Mouse (Mus musculus): ENCODE measurements around the gene Il1r1. TPM values are rescaled to one million over a fixed set of nuclear protein-coding genes. Genes with fewer than 3 reads are reported as not detected.
A peak's percentile ranks its signal among the peaks of the same experiment; 100 is the strongest.

Il1r1 gene
- polyA plus RNA-seq, 1 experiment from 2014 or later, result 1.3 TPM

GRCm38 (mm10) chr1:40233217-40233616 is 8.3 kb downstream of the Il1r1 start:
- H3K9me3 ChIP-seq, result no peaks in the 10 kb centered on the region

DNA sequence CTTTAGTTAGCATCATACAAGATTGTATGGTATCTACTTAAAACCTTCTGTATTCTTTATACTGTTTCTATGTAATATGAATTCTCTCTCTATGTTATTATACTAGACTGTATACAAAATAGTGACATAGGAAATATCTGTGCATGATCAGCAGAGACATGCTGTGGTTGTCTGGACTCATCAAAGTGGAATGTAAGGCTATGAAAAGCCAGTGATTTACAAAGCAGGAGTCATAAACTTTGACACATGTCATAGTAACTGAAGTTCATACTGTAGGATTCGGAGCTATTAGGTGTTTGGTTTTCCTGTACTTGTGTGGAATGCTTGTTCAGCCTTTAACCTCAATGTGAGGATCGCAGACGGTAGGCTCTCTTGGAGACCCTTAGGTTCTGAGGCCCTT is 8.7 kb downstream of the Il1r1 start:
- no peak for ATAC-seq (ENCODE audit: low read depth)
- no peaks in the 10 kb centered on the region for H3K36me3 ChIP-seq
- no peaks in the 10 kb centered on the region for H3K9me3 ChIP-seq
- no peak overlapping the region for H3K27ac ChIP-seq (replicated peaks)
- H3K4me3 ChIP-seq, result no peak overlapping the region
- H3K9ac ChIP-seq, result no peak overlapping the region
- H3K27me3 ChIP-seq, result no peaks in the 10 kb centered on the region
- H3K4me1 ChIP-seq (replicated peaks), result 0 out of 2 replicates have a peak, but pooled peaks cover 4% of the 10 kb centered on the region
- WGBS, result 78% methylated on average over 3 of the region's 3 CpGs
- H3K4me2 ChIP-seq, result no peak overlapping the region

More at GRCm38 (mm10) chr1:40233217-40233616, 8.3 kb downstream of the Il1r1 start:
- H3K4me1 ChIP-seq (replicated peaks), result 0 out of 2 replicates have a peak, but pooled peaks cover 4% of the 10 kb centered on the region
- ATAC-seq (ENCODE audit: low read depth), result no peak
- 72% methylated on average over 7 of the region's 7 CpGs for WGBS
- H3K4me2 ChIP-seq, result no peak overlapping the region
- H3K27me3 ChIP-seq, result no peaks in the 10 kb centered on the region
- no peak overlapping the region for H3K27ac ChIP-seq (replicated peaks)
- H3K36me3 ChIP-seq, result no peaks in the 10 kb centered on the region
- H3K4me3 ChIP-seq, result no peak overlapping the region
- H3K9ac ChIP-seq, result no peak overlapping the region

GRCm38 (mm10) chr1:40235597-40236249 is 10.8 kb downstream of the Il1r1 start:
- Histone ChIP-seq H3K36me3 (no peaks in the 10 kb centered on the region), H3K9ac (no peak overlapping the region), H3K4me3 (no peak overlapping the region), H3K27me3 (no peaks in the 10 kb centered on the region), H3K4me2 (no peak overlapping the region), H3K27ac (replicated peaks) (no peak overlapping the region), H3K9me3 (no peaks in the 10 kb centered on the region), H3K4me1 (replicated peaks) (0 out of 2 replicates have a peak, but pooled peaks cover 4% of the 10 kb centered on the region)
- ATAC-seq (ENCODE audit: low read depth), result no peak
- 87% methylated on average over 5 of the region's 5 CpGs for WGBS

- no peaks in the 10 kb centered on the region for H3K36me3 ChIP-seq
- ATAC-seq (ENCODE audit: low read depth), result peak; percentile 43; the same call in 1 of the 2 replicates
- no peak overlapping the region for H3K4me3 ChIP-seq
- H3K9ac ChIP-seq, result no peak overlapping the region
- no peak overlapping the region for H3K4me2 ChIP-seq
- H3K9me3 ChIP-seq, result no peaks in the 10 kb centered on the region
- H3K4me1 ChIP-seq (replicated peaks), result 0 out of 2 replicates have a peak, but pooled peaks cover 4% of the 10 kb centered on the region
- no peaks in the 10 kb centered on the region for H3K27me3 ChIP-seq
- WGBS, result 54% methylated on average over 6 of the region's 6 CpGs
- no peak overlapping the region for H3K27ac ChIP-seq (replicated peaks)
Measured at GRCm38 (mm10) chr1:40236694-40237093, 11.8 kb downstream of the Il1r1 start.

DNA sequence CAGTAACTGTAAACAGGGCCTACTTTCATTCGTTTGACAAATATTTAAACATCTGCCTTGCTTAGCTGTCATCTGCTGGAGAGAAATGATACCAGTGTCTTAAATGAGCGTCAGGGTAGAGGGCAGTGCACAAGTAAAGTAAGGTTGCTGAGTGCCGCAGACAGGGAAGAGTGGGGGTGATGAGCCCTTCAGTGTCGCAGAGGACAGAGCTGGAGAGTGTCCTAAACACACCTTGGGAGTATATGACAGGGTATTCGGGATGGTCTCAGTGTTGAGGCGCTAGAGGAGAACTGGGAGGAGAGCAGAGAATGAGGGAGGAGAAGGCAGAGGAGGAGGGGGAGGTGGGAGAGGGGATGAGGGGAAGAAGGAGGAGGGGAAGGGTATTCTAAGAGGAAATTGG is 12.2 kb downstream of the Il1r1 start:
- Histone ChIP-seq H3K4me3 (no peak overlapping the region), H3K27ac (replicated peaks) (no peak overlapping the region), H3K27me3 (no peaks in the 10 kb centered on the region), H3K9ac (no peak overlapping the region), H3K4me2 (no peak overlapping the region), H3K4me1 (replicated peaks) (0 out of 2 replicates have a peak, but pooled peaks cover 4% of the 10 kb centered on the region), H3K36me3 (no peaks in the 10 kb centered on the region), H3K9me3 (no peaks in the 10 kb centered on the region)
- no peak for ATAC-seq (ENCODE audit: low read depth)
- 70% methylated on average over 6 of the region's 6 CpGs for WGBS

GRCm38 (mm10) chr1:40240353-40241092 is 15.6 kb downstream of the Il1r1 start:
- Histone ChIP-seq H3K9ac (no peak overlapping the region), H3K27ac (replicated peaks) (no peak overlapping the region), H3K27me3 (no peaks in the 10 kb centered on the region), H3K4me2 (no peak overlapping the region), H3K4me1 (replicated peaks) (0 out of 2 replicates have a peak, but pooled peaks cover 4% of the 10 kb centered on the region), H3K4me3 (no peak overlapping the region), H3K36me3 (no peaks in the 10 kb centered on the region), H3K9me3 (no peaks in the 10 kb centered on the region)
- ATAC-seq (ENCODE audit: low read depth), result no peak
- WGBS, result 90% methylated on average over 9 of the region's 9 CpGs

GRCm38 (mm10) chr1:40242717-40243116 is 17.8 kb downstream of the Il1r1 start:
- Histone ChIP-seq H3K4me2 (no peak overlapping the region), H3K27me3 (no peaks in the 10 kb centered on the region), H3K4me1 (replicated peaks) (no peaks in the 10 kb centered on the region), H3K4me3 (no peak overlapping the region), H3K9me3 (no peaks in the 10 kb centered on the region), H3K27ac (replicated peaks) (no peak overlapping the region), H3K9ac (no peak overlapping the region), H3K36me3 (no peaks in the 10 kb centered on the region)
- ATAC-seq (ENCODE audit: low read depth), result no peak
- 93% methylated on average over 1 of the region's 1 CpGs for WGBS

GRCm38 (mm10) chr1:40243561-40243998 is 18.7 kb downstream of the Il1r1 start:
- no peak overlapping the region for H3K4me3 ChIP-seq
- H3K27ac ChIP-seq (replicated peaks), result no peak overlapping the region
- no peak overlapping the region for H3K9ac ChIP-seq
- no peaks in the 10 kb centered on the region for H3K4me1 ChIP-seq (replicated peaks)
- H3K36me3 ChIP-seq, result no peaks in the 10 kb centered on the region
- 74% methylated on average over 3 of the region's 3 CpGs for WGBS
- no peaks in the 10 kb centered on the region for H3K9me3 ChIP-seq
- no peak for ATAC-seq (ENCODE audit: low read depth)
- H3K27me3 ChIP-seq, result no peaks in the 10 kb centered on the region
- H3K4me2 ChIP-seq, result no peak overlapping the region

GRCm38 (mm10) chr1:40250425-40250824 is 25.5 kb downstream of the Il1r1 start:
- Histone ChIP-seq H3K9me3 (no peaks in the 10 kb centered on the region), H3K27me3 (no peaks in the 10 kb centered on the region), H3K36me3 (no peaks in the 10 kb centered on the region), H3K4me1 (replicated peaks) (no peaks in the 10 kb centered on the region), H3K9ac (no peak overlapping the region), H3K4me2 (no peak overlapping the region), H3K4me3 (no peak overlapping the region), H3K27ac (replicated peaks) (no peak overlapping the region)
- 62% methylated on average over 4 of the region's 4 CpGs for WGBS
- ATAC-seq (ENCODE audit: low read depth), result no peak

DNA sequence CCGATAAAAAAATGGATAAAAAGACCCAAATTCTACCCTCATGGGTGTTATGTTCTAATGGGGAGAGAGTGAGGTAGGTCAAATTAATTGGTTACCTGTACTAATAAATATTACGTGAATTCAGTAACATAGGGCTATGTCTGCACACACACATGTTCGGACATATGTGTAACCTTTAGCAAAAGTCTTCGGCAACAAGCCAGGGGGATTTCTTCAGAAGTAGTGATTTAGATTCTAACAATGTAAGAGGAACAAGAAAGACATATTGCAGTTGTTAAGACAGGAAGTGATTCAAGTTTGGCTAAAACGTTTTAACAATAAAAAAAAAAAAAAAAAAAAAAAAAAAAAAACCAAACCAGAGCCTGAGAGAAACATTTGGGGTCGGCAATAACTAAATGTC is 27.6 kb downstream of the Il1r1 start:
- no peak overlapping the region for H3K4me2 ChIP-seq
- no peaks in the 10 kb centered on the region for H3K27me3 ChIP-seq
- H3K9ac ChIP-seq, result no peak overlapping the region
- no peaks in the 10 kb centered on the region for H3K9me3 ChIP-seq
- no peak overlapping the region for H3K4me3 ChIP-seq
- ATAC-seq (ENCODE audit: low read depth), result no peak
- 90% methylated on average over 6 of the region's 6 CpGs for WGBS
- no peaks in the 10 kb centered on the region for H3K4me1 ChIP-seq (replicated peaks)
- no peaks in the 10 kb centered on the region for H3K36me3 ChIP-seq
- H3K27ac ChIP-seq (replicated peaks), result no peak overlapping the region

DNA sequence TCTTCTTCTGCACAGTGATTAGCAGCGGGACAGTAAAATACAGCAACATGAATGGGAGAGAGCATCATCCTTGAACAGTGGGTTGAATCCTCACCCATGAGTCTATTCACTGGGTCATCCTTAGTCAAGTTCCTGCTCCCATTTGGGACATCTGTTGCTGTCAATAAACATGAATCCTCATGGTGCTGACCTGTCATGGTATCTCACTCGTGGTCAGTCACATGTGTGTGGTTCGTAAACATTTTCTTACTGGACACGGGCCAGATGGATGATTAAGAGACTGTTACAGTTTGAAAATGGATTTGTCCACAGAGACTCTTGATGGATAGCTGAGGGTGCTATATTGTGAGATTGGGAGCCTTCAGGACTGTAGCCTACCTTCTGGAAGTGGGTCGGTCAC is 29.1 kb downstream of the Il1r1 start:
- Histone ChIP-seq H3K9ac (no peak overlapping the region), H3K27ac (replicated peaks) (no peak overlapping the region), H3K4me3 (no peak overlapping the region), H3K4me1 (replicated peaks) (no peaks in the 10 kb centered on the region), H3K4me2 (no peak overlapping the region), H3K9me3 (no peaks in the 10 kb centered on the region), H3K27me3 (no peaks in the 10 kb centered on the region), H3K36me3 (no peaks in the 10 kb centered on the region)
- 87% methylated on average over 5 of the region's 5 CpGs for WGBS
- no peak for ATAC-seq (ENCODE audit: low read depth)

DNA sequence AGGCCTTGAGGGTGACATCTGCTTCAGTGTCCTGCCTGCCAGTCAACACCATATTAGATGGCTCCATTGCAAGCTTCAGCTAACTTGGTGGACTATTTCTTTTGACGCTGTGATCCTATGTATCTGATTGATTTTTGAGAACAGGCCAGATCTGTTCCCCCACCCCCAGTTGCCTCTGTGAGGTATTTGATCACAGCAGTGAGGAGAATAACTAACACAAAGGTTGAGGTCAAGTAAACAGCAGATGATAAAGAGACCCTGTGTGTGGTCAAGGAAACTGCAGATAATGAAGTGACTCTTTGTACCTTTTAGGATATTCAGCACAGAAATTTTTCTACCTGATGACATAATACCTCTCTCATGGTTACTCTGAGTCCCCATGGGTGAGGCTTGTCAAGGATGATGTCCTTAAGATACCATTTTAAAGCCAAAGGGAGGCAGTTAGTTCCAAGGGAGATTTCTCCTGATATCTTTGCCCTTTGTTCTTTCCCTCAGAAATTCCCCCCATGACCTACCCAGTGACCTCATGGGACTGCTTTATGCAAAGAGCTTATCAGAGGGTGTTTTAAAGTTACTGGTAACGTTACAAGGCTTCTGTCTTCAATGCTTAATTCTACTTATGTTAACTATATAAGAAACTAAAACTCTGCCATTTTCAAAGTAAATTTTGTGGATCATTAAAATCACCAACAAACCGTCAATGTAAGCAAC is 29.6 kb downstream of the Il1r1 start:
- 71% methylated on average over 3 of the region's 3 CpGs for WGBS
- Histone ChIP-seq H3K36me3 (no peaks in the 10 kb centered on the region), H3K27me3 (no peaks in the 10 kb centered on the region), H3K4me3 (no peak overlapping the region), H3K9ac (no peak overlapping the region), H3K4me2 (no peak overlapping the region), H3K4me1 (replicated peaks) (no peaks in the 10 kb centered on the region), H3K9me3 (no peaks in the 10 kb centered on the region), H3K27ac (replicated peaks) (no peak overlapping the region)
- no peak for ATAC-seq (ENCODE audit: low read depth)
